Mouse (Mus musculus) cerebellum, postnatal 36 days (tissue): ENCODE results near the gene Tmem223.

ENCODE experiments used
- DNase-seq, 2 experiments: peaks; one replicate each; pipeline ENCODE4 v3.0.0; 2021 to 2022; ENCODE audit warnings: mixed read lengths in 2 of 2

The Tmem223 gene

DNA sequence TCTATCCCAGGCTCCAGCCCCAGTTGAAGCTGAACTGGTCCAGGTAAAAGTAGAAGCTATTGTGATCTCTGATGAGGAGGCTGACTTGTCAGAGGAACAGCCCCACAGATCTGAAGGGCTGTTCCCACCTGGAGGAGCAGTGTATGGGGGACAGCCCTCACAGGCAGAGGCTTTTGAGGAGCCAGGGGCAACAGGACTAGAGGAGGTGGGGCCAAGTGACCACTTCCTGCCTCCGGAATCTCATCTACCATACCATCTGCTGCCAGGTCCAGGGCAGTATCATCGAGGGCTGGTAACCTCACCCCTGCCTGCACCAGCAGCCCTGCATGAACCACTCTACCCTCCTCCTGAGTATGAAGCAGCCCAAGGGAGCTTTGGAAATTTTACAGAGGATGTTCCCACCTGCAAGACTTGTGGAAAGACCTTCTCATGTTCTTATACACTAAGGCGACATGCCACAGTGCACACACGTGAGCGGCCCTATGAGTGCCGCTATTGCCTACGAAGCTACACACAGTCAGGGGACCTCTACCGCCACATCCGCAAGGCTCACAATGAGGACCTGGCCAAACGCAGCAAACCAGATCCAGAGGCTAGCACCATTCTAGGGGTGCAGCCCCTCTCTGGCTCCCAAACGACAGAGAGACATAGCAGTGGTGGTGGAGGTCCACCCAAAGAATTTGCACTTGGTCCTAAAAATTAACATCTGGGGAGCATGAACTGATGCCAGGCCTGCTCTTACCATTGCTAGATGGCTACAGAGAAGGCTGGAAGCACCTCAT, 33.3 kb downstream of the Tmem223 start:
- DNase-seq, result no peak

GRCm38 (mm10) chr19:8806810-8807209, 36.0 kb downstream of the Tmem223 start:
- no peak for DNase-seq

- DNase-seq, result no peak
Measured at GRCm38 (mm10) chr19:8815812-8816211, 45.0 kb downstream of the Tmem223 start.

GRCm38 (mm10) chr19:8817001-8817400, 46.2 kb downstream of the Tmem223 start:
- DNase-seq, result no peak

DNA sequence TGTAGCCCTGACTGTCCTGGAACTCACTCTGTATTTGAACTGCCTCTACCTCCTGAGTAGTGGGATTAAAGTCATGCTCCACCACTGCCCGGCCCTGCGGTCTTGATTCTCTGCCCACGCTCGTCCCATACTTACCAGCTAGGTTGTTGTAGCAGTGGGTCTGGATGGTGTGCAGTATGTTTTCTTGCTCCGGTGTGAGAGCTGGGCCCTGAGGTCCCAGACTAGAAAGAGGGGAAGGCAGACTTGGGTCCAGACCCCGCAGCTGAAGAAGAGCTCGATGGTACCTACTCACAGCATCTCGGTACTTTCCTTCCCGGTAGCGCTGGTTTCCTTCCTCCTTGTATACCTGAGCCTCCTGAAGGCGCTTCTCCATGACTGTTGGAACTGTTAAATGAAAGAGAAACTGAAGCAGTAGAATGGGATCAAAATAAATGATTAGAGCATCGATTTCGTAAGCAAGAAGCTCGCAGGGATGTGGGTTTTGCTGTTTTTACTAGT, 47.6 kb downstream of the Tmem223 start:
- DNase-seq, result no peak

DNA sequence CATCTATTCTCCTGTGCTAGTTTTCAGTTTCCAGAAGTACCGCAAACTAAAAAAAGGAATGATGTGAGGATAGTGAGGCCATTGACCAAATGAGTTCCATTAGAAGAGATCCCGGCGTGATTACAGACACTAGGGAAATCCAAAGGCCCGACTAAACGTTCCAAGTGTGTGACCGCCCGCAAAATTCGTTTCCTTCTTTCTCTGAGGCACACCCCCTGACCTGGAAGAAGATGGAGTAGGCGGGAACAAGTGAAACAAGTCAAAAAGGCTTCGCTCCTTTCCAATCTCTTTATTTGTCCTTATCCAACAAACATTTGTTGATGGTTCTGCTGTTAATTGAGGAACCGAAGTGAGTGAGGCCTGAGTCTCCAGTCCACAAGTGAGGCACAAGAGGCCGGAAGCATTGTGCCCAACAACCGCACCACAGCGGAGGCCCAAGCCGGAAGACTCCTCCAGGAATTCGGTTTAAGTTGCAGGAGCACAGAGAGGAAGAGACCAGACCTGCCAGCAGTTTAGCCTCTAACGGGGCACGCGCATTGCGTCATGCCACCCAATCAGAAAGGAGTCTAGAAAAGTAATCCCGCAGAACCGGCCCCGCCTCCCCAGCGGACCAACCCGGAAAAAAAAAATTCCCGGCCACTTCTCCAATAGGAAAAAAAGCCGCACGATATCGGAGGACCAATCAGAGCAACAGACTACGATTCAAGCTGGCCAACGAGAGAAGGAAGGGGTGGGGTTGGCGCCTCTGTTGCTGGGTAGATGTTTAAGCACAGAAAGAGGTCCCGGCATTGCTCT, 48.2 kb downstream of the Tmem223 start, which contains the start of gene Ttc9c:
TSS of gene Ttc9c (minus strand) at position 533 of the 795 bp plus-strand sequence.
- DNase-seq, result peak; percentile 95 to 96

DNA sequence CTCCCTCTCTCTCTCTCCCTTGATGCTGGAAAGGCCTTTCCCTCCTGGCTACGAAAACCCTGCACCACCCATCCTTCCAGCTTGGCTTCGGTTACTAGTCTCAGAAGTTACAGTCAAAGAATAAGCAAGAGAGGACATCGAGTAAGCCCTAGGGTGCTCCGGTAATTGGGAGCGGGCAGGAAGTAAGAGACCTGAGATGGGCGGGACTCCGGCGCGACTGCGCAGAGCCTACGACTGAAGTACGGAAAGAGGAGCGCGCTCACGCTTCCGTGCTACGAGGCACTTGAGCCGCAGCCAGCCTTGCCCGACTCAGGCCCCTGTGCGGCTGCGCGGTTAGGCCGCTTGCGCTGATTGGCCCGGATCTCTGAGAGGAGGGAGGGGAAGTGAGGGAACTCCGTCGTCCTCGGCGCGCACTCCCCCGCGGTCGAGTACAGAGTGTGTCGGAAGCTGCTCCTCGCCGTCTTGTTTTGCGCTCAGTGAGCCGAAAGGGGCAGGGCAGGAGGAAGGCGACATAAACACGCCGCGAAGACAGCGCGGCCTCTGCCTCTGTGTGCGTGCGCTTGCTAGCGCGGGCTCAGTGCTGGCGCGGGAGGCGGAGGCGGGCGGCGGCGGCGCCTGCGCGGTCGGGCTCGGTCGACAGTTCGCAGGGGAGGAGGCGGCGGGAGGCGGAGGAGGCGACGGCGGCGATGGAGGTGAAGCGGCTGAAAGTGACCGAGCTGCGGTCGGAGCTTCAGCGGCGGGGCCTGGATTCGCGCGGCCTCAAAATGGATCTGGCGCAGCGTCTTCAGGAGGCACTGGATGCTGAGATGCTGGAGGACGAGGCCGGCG, 49.0 kb downstream of the Tmem223 start, which contains the start of gene Hnrnpul2:
TSS of gene Hnrnpul2 (plus strand) at position 415 of the 828 bp plus-strand sequence.
- DNase-seq, result peak; percentile 98 to 99

DNA sequence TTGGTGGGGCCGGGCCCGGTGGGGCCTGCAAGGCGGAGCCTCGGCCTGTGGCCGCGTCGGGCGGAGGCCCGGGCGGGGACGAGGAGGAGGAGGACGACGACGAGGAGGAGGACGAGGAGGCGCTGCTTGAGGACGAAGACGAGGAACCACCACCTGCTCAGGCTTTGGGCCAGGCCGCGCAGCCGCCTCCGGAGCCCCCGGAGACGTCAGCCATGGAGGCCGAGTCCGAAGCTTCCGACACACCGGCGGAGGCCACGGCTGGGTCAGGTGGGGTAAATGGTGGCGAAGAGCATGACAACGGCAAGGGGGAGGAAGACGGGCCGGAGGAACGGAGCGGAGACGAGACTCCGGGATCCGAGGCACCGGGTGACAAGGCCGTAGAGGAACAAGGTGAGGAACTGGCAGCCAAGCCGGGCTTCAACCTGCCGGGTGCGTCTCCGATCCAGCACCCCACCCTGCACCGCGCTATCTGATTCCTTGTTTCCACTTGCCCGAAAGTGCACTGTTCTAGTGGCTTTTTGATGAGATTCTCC, 49.7 kb downstream of the Tmem223 start:
- no peak for DNase-seq

- DNase-seq, result no peak
Measured at GRCm38 (mm10) chr19:8821146-8821545, 50.4 kb downstream of the Tmem223 start.
